8 mouse cellular contexts compared by ENCODE assay signal in the genomic region with DNA sequence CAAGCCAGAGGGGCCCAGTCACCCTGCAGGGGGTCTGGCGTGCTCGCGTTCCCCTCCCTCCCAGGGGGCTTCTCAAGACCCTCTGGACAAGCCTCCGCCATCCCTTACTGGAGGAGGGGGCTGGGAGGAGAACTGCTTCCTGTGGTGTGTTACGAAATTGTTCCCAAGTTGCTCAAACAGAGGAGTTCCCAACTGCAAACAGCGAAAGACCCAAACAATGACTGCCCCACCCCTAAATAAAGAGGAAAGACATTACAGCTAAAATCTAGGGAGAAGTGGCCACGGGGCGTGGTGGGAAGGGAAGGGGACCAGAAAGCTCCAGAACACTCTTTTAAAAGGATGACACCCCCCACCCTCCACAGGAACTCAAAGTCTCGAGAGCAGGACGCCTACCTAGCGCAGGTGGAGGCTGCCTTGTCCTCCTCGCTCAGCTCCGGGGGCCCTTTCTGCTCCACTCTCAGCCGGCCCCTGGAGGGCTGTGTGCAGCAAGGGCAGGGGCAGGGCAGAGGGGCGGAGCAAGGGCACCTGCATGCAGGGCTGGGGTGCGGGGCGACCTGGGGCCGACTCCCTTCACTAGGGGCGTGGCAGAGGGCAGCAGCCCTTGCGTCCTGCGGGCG. TPM values are rescaled to one million over a fixed set of nuclear protein-coding genes. Genes with fewer than 3 reads are reported as not detected.
DNase-seq lines count a peak whose midpoint lies in the region; ATAC-seq and TF ChIP-seq lines count a peak whose summit lies in the region.

No protein-coding gene starts in this region.

- peaks cover 75% of the 10 kb centered on the region for H3K27me3 ChIP-seq in forebrain, embryonic 12.5 days
- H3K27me3 ChIP-seq in hindbrain, postnatal 0 days (ENCODE audit: insufficient read depth, low read length): peaks cover 5% of the 10 kb centered on the region

- no peaks in the 10 kb centered on the region for H3K9me3 ChIP-seq in forebrain, embryonic 12.5 days
- H3K9me3 ChIP-seq in hindbrain, postnatal 0 days (ENCODE audit: low read length): no peaks in the 10 kb centered on the region

- TF ChIP-seq CTCF in hindbrain, postnatal 0 days (IDR thresholded peaks at IDR 0.05; ENCODE audit: low read depth): no peak

- WGBS in forebrain, embryonic 12.5 days: 1% methylated on average over 22 of the region's 22 CpGs
- WGBS in hindbrain, postnatal 0 days: 14% methylated on average over 22 of the region's 22 CpGs

- H3K36me3 ChIP-seq in forebrain, embryonic 12.5 days (replicated peaks): no peaks in the 10 kb centered on the region
- H3K36me3 ChIP-seq in hindbrain, postnatal 0 days (ENCODE audit: insufficient read depth, low read length): no peaks in the 10 kb centered on the region

- peak overlapping the region; percentile 84 for H3K27ac ChIP-seq in forebrain, embryonic 12.5 days
- H3K27ac ChIP-seq in hindbrain, postnatal 0 days: peak overlapping the region; percentile 79

- H3K4me1 ChIP-seq in forebrain, embryonic 12.5 days: peaks cover 80% of the 10 kb centered on the region
- peaks cover 22% of the 10 kb centered on the region for H3K4me1 ChIP-seq in hindbrain, postnatal 0 days (ENCODE audit: insufficient read depth, low read length)

- peak overlapping the region; percentile 33 for H3K4me3 ChIP-seq in forebrain, embryonic 12.5 days (replicated peaks)
- H3K4me3 ChIP-seq in hindbrain, postnatal 0 days (ENCODE audit: low read length): no peak overlapping the region

- DNase-seq in urinary bladder, adult 18-20 months (ENCODE audit: low spot score in 2 of 2): peak; percentile 73 to 76
- no peak for DNase-seq in urinary bladder, postnatal 10 days (ENCODE audit: low spot score)
- no peak for DNase-seq in hindbrain, postnatal 0 days (ENCODE audit: low spot score)
- DNase-seq in lung, postnatal 14 days: peak; percentile 78
- DNase-seq in spleen, postnatal 10 days (ENCODE audit: low spot score in 2 of 2): peak; percentile 76 to 85
- DNase-seq in layer of hippocampus, adult 9-11 months: no peak
- DNase-seq in frontal cortex, postnatal 25 days (ENCODE audit: low spot score in 2 of 2): no peak

- no peak for ATAC-seq in forebrain, embryonic 12.5 days (ENCODE audit: low FRiP score)
- ATAC-seq in hindbrain, postnatal 0 days: no peak

- H3K4me2 ChIP-seq in forebrain, embryonic 12.5 days: peak overlapping the region; percentile 39
- peak overlapping the region; percentile 34 for H3K4me2 ChIP-seq in hindbrain, postnatal 0 days (ENCODE audit: low read depth, low read length)

- H3K9ac ChIP-seq in forebrain, embryonic 12.5 days: peak overlapping the region; percentile 57
- H3K9ac ChIP-seq in hindbrain, postnatal 0 days (replicated peaks; ENCODE audit: low read length): peak overlapping the region; percentile 37; the same call in 1 of the 2 replicates

RNA-seq across cellular contexts. Expression of gene Lyl1, which starts 6.1 kb away (rescaled TPM):
- polyA plus RNA-seq in forebrain, embryonic 12.5 days (2016; fragmentation: Nextera tagmentation; extraction: Ambion mirVana): 3.1 and 3.9 TPM in 2 replicates
- total RNA-seq in hindbrain, postnatal 0 days (2014; rRNA removed): 1.7 and 7.8 TPM in 2 replicates
- 2.0 and 2.3 TPM in 2 replicates for polyA plus RNA-seq in hindbrain, postnatal 0 days (2015; fragmentation: Nextera tagmentation; extraction: Ambion mirVana)

RNA-seq across cellular contexts. Expression of gene G430095P16Rik, which starts 15.4 kb away (rescaled TPM):
- 2.2 and 3.5 TPM in 2 replicates for polyA plus RNA-seq in forebrain, embryonic 12.5 days (2016; fragmentation: Nextera tagmentation; extraction: Ambion mirVana)
- 1.2 TPM in 1 of 2 replicates, not detected in the other for total RNA-seq in hindbrain, postnatal 0 days (2014; rRNA removed)
- polyA plus RNA-seq in hindbrain, postnatal 0 days (2015; fragmentation: Nextera tagmentation; extraction: Ambion mirVana): 1.1 and 1.7 TPM in 2 replicates

RNA-seq across cellular contexts. Expression of gene Nacc1, which starts 19.7 kb away (rescaled TPM):
- polyA plus RNA-seq in forebrain, embryonic 12.5 days (2016; fragmentation: Nextera tagmentation; extraction: Ambion mirVana): 22.8 and 26.6 TPM in 2 replicates
- 110 and 129 TPM in 2 replicates for total RNA-seq in hindbrain, postnatal 0 days (2014; rRNA removed)
- polyA plus RNA-seq in hindbrain, postnatal 0 days (2015; fragmentation: Nextera tagmentation; extraction: Ambion mirVana): 13.8 and 14.9 TPM in 2 replicates

RNA-seq across cellular contexts. Expression of gene Trmt1, which starts 21.3 kb away (rescaled TPM):
- polyA plus RNA-seq in forebrain, embryonic 12.5 days (2016; fragmentation: Nextera tagmentation; extraction: Ambion mirVana): 55.4 and 59.6 TPM in 2 replicates
- total RNA-seq in hindbrain, postnatal 0 days (2014; rRNA removed): 69.5 and 93.3 TPM in 2 replicates
- polyA plus RNA-seq in hindbrain, postnatal 0 days (2015; fragmentation: Nextera tagmentation; extraction: Ambion mirVana): 71.2 and 79.2 TPM in 2 replicates

RNA-seq across cellular contexts. Expression of gene Ier2, which starts 44.7 kb away (rescaled TPM):
- 53.7 and 62.2 TPM in 2 replicates for polyA plus RNA-seq in forebrain, embryonic 12.5 days (2016; fragmentation: Nextera tagmentation; extraction: Ambion mirVana)
- total RNA-seq in hindbrain, postnatal 0 days (2014; rRNA removed): 12.5 and 13.3 TPM in 2 replicates
- 20.9 TPM in 2 replicates for polyA plus RNA-seq in hindbrain, postnatal 0 days (2015; fragmentation: Nextera tagmentation; extraction: Ambion mirVana)

Comparison
In these comparisons a context has a peak if more than half of its experiments do, and no peak if none do; other contexts are left out.
1. DNase-seq: peak in urinary bladder, adult 18-20 months (2 of 2), lung, postnatal 14 days (single experiment) and spleen, postnatal 10 days (2 of 2); none in urinary bladder, postnatal 10 days (single experiment), hindbrain, postnatal 0 days (single experiment), layer of hippocampus, adult 9-11 months (single experiment) and frontal cortex, postnatal 25 days (0 of 2).